Mouse (Mus musculus) olfactory bulb, adult 2 months (tissue): ENCODE data around the gene Lpar3. TPM values are rescaled to one million over a fixed set of nuclear protein-coding genes. Genes with fewer than 3 reads are reported as not detected.

Experiments
- H3K27ac ChIP-seq: fragments of 200-500 bp; 2 replicates; pipeline ENCODE4 v1.5.1; 2012; ENCODE audit warnings: low read depth, low read length; ENCODE audit not compliant: insufficient read depth
- H3K4me1 ChIP-seq: fragments of 200-500 bp; 2 replicates; pipeline ENCODE4 v1.6.1; 2012; ENCODE audit warnings: low read length; ENCODE audit not compliant: control insufficient read depth, insufficient read depth
- H3K4me3 ChIP-seq: fragments of 200-500 bp; 2 replicates; pipeline ENCODE4 v1.5.1; 2012; ENCODE audit warnings: mild to moderate bottlenecking, low read depth, low read length, moderate library complexity; ENCODE audit not compliant: insufficient read depth
- CTCF ChIP-seq: fragments of 200-500 bp; IDR thresholded peaks from 2 replicates; pipeline ENCODE4 v1.5.1; 2012; ENCODE audit warnings: low read depth, mild to moderate bottlenecking, low read length, moderate library complexity; ENCODE audit not compliant: insufficient read depth
- POLR2A ChIP-seq: fragments of 200-500 bp; IDR thresholded peaks from 2 replicates; pipeline ENCODE4 v1.6.1; 2012; ENCODE audit warnings: mild to moderate bottlenecking, low read depth, low read length, moderate library complexity; ENCODE audit not compliant: insufficient read depth
- WGBS: fragments of 180-500 bp; shearing (Covaris S2); methylation state at CpG from one replicate; pipeline ENCODE4 v1.1.7; 2018; 5-methylcytosine and 5-hydroxymethylcytosine counted together
- polyA plus RNA-seq: library from polyadenylated mRNA; stranded (reverse); fragments of >200 nt; gene quantifications from 2 replicates; pipeline ENCODE4 v1.2.4, GENCODE M21; 2012; ENCODE audit warnings: low replicate concordance; ENCODE audit not compliant: missing spikeins, insufficient read depth, insufficient read length

Lpar3 gene
- polyA plus RNA-seq, 1 experiment = not detected

- H3K4me3 ChIP-seq = no peak overlapping the region
- peaks cover 9% of the 10 kb centered on the region for H3K4me1 ChIP-seq
- 46% methylated on average over 16 of the region's 17 CpGs for WGBS
- TF ChIP-seq CTCF (no peak), POLR2A (no peak)
- no peak overlapping the region for H3K27ac ChIP-seq
Observed at GRCm38 (mm10) chr3:146326743-146327536, 106.2 kb downstream of the Lpar3 start.

- H3K4me3 ChIP-seq = peak overlapping the region; percentile 35
- peak overlapping the region; percentile 61; the same call in 1 of the 2 replicates for H3K27ac ChIP-seq
- TF ChIP-seq POLR2A = no peak
- 0 out of 2 replicates have a peak, but pooled peaks have one; percentile 35 for TF ChIP-seq CTCF
- 1% methylated on average over 13 of the region's 13 CpGs for WGBS
- H3K4me1 ChIP-seq = peaks cover 9% of the 10 kb centered on the region
Observed at GRCm38 (mm10) chr3:146327537-146328255, 106.9 kb downstream of the Lpar3 start.

- TF ChIP-seq CTCF (no peak), POLR2A (no peak)
- Histone ChIP-seq H3K27ac (no peak overlapping the region), H3K4me3 (no peak overlapping the region), H3K4me1 (peaks cover 9% of the 10 kb centered on the region)
- 44% methylated on average over 13 of the region's 13 CpGs for WGBS
Observed at GRCm38 (mm10) chr3:146328749-146329148, 108.0 kb downstream of the Lpar3 start.

GRCm38 (mm10) chr3:146331819-146332218 is 111.1 kb downstream of the Lpar3 start:
- Histone ChIP-seq H3K4me1 (peaks cover 5% of the 10 kb centered on the region), H3K27ac (no peak overlapping the region), H3K4me3 (no peak overlapping the region)
- 93% methylated on average over 11 of the region's 11 CpGs for WGBS
- no peak for TF ChIP-seq CTCF
- no peak for TF ChIP-seq POLR2A

GRCm38 (mm10) chr3:146333270-146333669 is 112.5 kb downstream of the Lpar3 start:
- Histone ChIP-seq H3K27ac (no peak overlapping the region), H3K4me3 (no peak overlapping the region), H3K4me1 (peaks cover 9% of the 10 kb centered on the region)
- WGBS = 91% methylated on average over 3 of the region's 3 CpGs
- TF ChIP-seq POLR2A (no peak), CTCF (no peak)

GRCm38 (mm10) chr3:146334070-146334469 is 113.3 kb downstream of the Lpar3 start:
- H3K4me3 ChIP-seq = no peak overlapping the region
- 51% methylated on average over 7 of the region's 7 CpGs for WGBS
- H3K4me1 ChIP-seq = peaks cover 9% of the 10 kb centered on the region
- TF ChIP-seq CTCF = no peak
- no peak for TF ChIP-seq POLR2A
- no peak overlapping the region for H3K27ac ChIP-seq

Other genes starting within 250 kb of the Lpar3 start
- not detected in 2 replicates for gene Syde2, start 233.1 kb upstream of the Lpar3 start, polyA plus RNA-seq
- gene Wdr63, start 112.8 kb upstream of the Lpar3 start, polyA plus RNA-seq = not detected in 2 replicates
- not detected in 2 replicates for gene Mcoln3, start 103.5 kb upstream of the Lpar3 start, polyA plus RNA-seq
- not detected in 2 replicates for gene Mcoln2, start 71.1 kb upstream of the Lpar3 start, polyA plus RNA-seq
- gene Ssx2ip, start 183.7 kb downstream of the Lpar3 start, polyA plus RNA-seq = not detected in 2 replicates
- gene Ctbs, start 228.8 kb downstream of the Lpar3 start, polyA plus RNA-seq = not detected in 2 replicates